Mouse (Mus musculus): ENCODE data around the gene 1700012P22Rik.

GRCm38 (mm10) chr4:144402712-144403111 is 35.9 kb downstream of the 1700012P22Rik start:
- TF ChIP-seq CTCF (IDR thresholded peaks at IDR 0.05; ENCODE audit: low read depth), result no peak
- no peak for TF ChIP-seq EP300 (IDR thresholded peaks at IDR 0.05; ENCODE audit: low read depth)
